In the genomic region with DNA sequence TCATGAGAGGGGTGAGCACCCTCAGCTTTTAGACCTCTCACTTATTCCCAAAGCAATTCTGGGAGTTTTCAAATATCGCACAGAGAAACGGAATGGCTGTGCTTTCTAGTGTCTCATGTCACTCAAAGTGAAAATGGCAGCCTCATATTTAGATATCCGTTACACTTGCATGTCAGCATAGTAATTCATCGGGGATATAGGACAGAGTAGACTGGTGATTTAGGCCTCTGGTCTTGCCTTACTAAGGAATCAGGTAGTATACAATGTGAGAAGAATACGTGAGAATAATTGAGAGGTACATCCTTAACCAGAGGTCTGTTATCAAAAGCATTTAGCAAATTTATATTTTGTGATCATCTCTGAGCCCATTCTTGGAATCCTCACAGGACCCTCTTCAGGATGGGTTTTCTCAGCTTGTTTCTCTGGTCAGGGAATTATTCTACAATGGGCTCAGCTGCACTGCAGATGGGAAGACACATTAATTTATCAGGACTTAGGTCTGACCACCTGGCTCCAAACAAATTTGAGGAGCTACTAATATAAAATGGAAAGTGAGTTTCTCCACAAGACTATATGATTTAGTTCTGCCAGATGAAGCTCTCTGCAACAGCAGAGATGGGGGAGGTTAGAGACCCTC, we compare ENCODE assay signal across 22 mouse cellular contexts.
DNase-seq lines count a peak whose midpoint lies in the region; ATAC-seq lines count a peak whose summit lies in the region.
"Had no signal": no experiment of that assay in that cellular context is flagged by ENCODE, and none has a peak within 500 bp of the region (broad histone marks: within the 10 kb centered on the region; RNA-seq: fewer than 3 reads in every experiment).

No protein-coding gene starts in this region.

- no peaks in the 10 kb centered on the region for H3K9me3 ChIP-seq in forebrain, embryonic 12.5 days
- no peaks in the 10 kb centered on the region for H3K9me3 ChIP-seq in forebrain, embryonic 16.5 days (ENCODE audit: control insufficient read depth, low read length)
- no peaks in the 10 kb centered on the region for H3K9me3 ChIP-seq in hindbrain, embryonic 13.5 days
- no peaks in the 10 kb centered on the region for H3K9me3 ChIP-seq in hindbrain, embryonic 10.5 days
- H3K9me3 ChIP-seq in midbrain, embryonic 13.5 days = no peaks in the 10 kb centered on the region
- no peaks in the 10 kb centered on the region for H3K9me3 ChIP-seq in midbrain, embryonic 16.5 days (replicated peaks; ENCODE audit: control insufficient read depth, low read length, poor library complexity, severe bottlenecking)
- no peaks in the 10 kb centered on the region for H3K9me3 ChIP-seq in midbrain, embryonic 15.5 days
- H3K9me3 ChIP-seq: embryonic facial prominence, embryonic 13.5 days; forebrain, embryonic 15.5 days; G1E; heart, embryonic 10.5 days had no signal

- no peak overlapping the region for H3K27ac ChIP-seq in forebrain, embryonic 12.5 days
- no peak overlapping the region for H3K27ac ChIP-seq in forebrain, embryonic 16.5 days (ENCODE audit: low read length)
- peak overlapping the region; percentile 58; the same call in 1 of the 2 replicates for H3K27ac ChIP-seq in hindbrain, embryonic 13.5 days
- H3K27ac ChIP-seq in hindbrain, embryonic 10.5 days = no peak overlapping the region
- no peak overlapping the region for H3K27ac ChIP-seq in midbrain, embryonic 13.5 days
- no peak overlapping the region for H3K27ac ChIP-seq in midbrain, embryonic 16.5 days (ENCODE audit: low read length)
- H3K27ac ChIP-seq in midbrain, embryonic 15.5 days = no peak overlapping the region
- H3K27ac ChIP-seq: embryonic facial prominence, embryonic 13.5 days; forebrain, embryonic 15.5 days; heart, embryonic 10.5 days had no signal

- H3K4me2 ChIP-seq in forebrain, embryonic 12.5 days = no peak overlapping the region
- no peak overlapping the region for H3K4me2 ChIP-seq in forebrain, embryonic 16.5 days (ENCODE audit: low read length)
- H3K4me2 ChIP-seq in hindbrain, embryonic 13.5 days = no peak overlapping the region
- no peak overlapping the region for H3K4me2 ChIP-seq in midbrain, embryonic 13.5 days (replicated peaks)
- H3K4me2 ChIP-seq in midbrain, embryonic 16.5 days (ENCODE audit: low read length) = no peak overlapping the region
- H3K4me2 ChIP-seq in midbrain, embryonic 15.5 days = no peak overlapping the region
- H3K4me2 ChIP-seq: embryonic facial prominence, embryonic 13.5 days; forebrain, embryonic 15.5 days had no signal

- 85% methylated on average over 5 of the region's 5 CpGs for WGBS in forebrain, embryonic 12.5 days
- WGBS in forebrain, embryonic 16.5 days = 83% methylated on average over 5 of the region's 5 CpGs
- 53% methylated on average over 5 of the region's 5 CpGs for WGBS in hindbrain, embryonic 13.5 days
- 79% methylated on average over 5 of the region's 5 CpGs for WGBS in hindbrain, embryonic 10.5 days
- WGBS in midbrain, embryonic 13.5 days = 61% methylated on average over 5 of the region's 5 CpGs
- 59% methylated on average over 5 of the region's 5 CpGs for WGBS in midbrain, embryonic 16.5 days
- WGBS in midbrain, embryonic 15.5 days = 54% methylated on average over 5 of the region's 5 CpGs

- peak; percentile 69 for ATAC-seq in forebrain, embryonic 12.5 days (ENCODE audit: low FRiP score)
- ATAC-seq in forebrain, embryonic 16.5 days = no peak
- 0 out of 2 replicates have a peak, but pooled peaks have one; percentile 46 for ATAC-seq in hindbrain, embryonic 13.5 days (ENCODE audit: low FRiP score)
- ATAC-seq in midbrain, embryonic 13.5 days = peak; percentile 66
- no peak for ATAC-seq in midbrain, embryonic 16.5 days
- ATAC-seq in midbrain, embryonic 15.5 days (replicated peaks) = peak; percentile 70; the same call in 1 of the 2 replicates
- ATAC-seq: CD4-positive, CD25-positive, alpha-beta regulatory T cell, adult 4 months; forebrain, embryonic 15.5 days had no signal

- H3K9ac ChIP-seq in forebrain, embryonic 12.5 days = no peak overlapping the region
- H3K9ac ChIP-seq in forebrain, embryonic 16.5 days (replicated peaks; ENCODE audit: low read depth, low read length) = no peak overlapping the region
- no peak overlapping the region for H3K9ac ChIP-seq in hindbrain, embryonic 13.5 days
- no peak overlapping the region for H3K9ac ChIP-seq in midbrain, embryonic 13.5 days (replicated peaks)
- no peak overlapping the region for H3K9ac ChIP-seq in midbrain, embryonic 16.5 days (ENCODE audit: low read depth, low read length)
- no peak overlapping the region for H3K9ac ChIP-seq in midbrain, embryonic 15.5 days
- H3K9ac ChIP-seq: embryonic facial prominence, embryonic 13.5 days; forebrain, embryonic 15.5 days had no signal

- H3K4me3 ChIP-seq in forebrain, embryonic 12.5 days (replicated peaks) = no peak overlapping the region
- no peak overlapping the region for H3K4me3 ChIP-seq in forebrain, embryonic 16.5 days (replicated peaks; ENCODE audit: low read length)
- H3K4me3 ChIP-seq in hindbrain, embryonic 13.5 days = no peak overlapping the region
- no peak overlapping the region for H3K4me3 ChIP-seq in hindbrain, embryonic 10.5 days
- H3K4me3 ChIP-seq in midbrain, embryonic 13.5 days (replicated peaks) = no peak overlapping the region
- H3K4me3 ChIP-seq in midbrain, embryonic 16.5 days (ENCODE audit: low read depth, low read length) = no peak overlapping the region
- H3K4me3 ChIP-seq in midbrain, embryonic 15.5 days = no peak overlapping the region
- H3K4me3 ChIP-seq: embryonic facial prominence, embryonic 13.5 days; forebrain, embryonic 15.5 days; heart, embryonic 10.5 days had no signal

- no peaks in the 10 kb centered on the region for H3K27me3 ChIP-seq in forebrain, embryonic 12.5 days
- no peaks in the 10 kb centered on the region for H3K27me3 ChIP-seq in forebrain, embryonic 16.5 days (replicated peaks; ENCODE audit: control insufficient read depth, insufficient read depth, low read length)
- no peaks in the 10 kb centered on the region for H3K27me3 ChIP-seq in hindbrain, embryonic 13.5 days
- H3K27me3 ChIP-seq in hindbrain, embryonic 10.5 days (ENCODE audit: insufficient read depth, poor library complexity, severe bottlenecking) = no peaks in the 10 kb centered on the region
- H3K27me3 ChIP-seq in midbrain, embryonic 13.5 days = no peaks in the 10 kb centered on the region
- no peaks in the 10 kb centered on the region for H3K27me3 ChIP-seq in midbrain, embryonic 16.5 days (ENCODE audit: control insufficient read depth, insufficient read depth, low read depth, low read length)
- H3K27me3 ChIP-seq in midbrain, embryonic 15.5 days (replicated peaks) = no peaks in the 10 kb centered on the region
- H3K27me3 ChIP-seq: embryonic facial prominence, embryonic 13.5 days; forebrain, embryonic 15.5 days had no signal

- DNase-seq in hindbrain, embryonic 10.5 days (ENCODE audit: low spot score) = no peak
- DNase-seq: adrenal gland, adult 8-10 months; adrenal gland, postnatal 36 days; B cell, adult 2 months; cerebellum, adult 11 months; cerebellum, adult 8-10 months; cerebellum, postnatal 25 days; gastrocnemius, postnatal 10 days; heart, adult 18-20 months; heart, postnatal 10 days; heart, postnatal 4 days had no signal

- no peaks in the 10 kb centered on the region for H3K36me3 ChIP-seq in forebrain, embryonic 12.5 days (replicated peaks)
- H3K36me3 ChIP-seq in forebrain, embryonic 16.5 days (ENCODE audit: control insufficient read depth, insufficient read depth) = no peaks in the 10 kb centered on the region
- no peaks in the 10 kb centered on the region for H3K36me3 ChIP-seq in hindbrain, embryonic 13.5 days
- H3K36me3 ChIP-seq in hindbrain, embryonic 10.5 days = no peaks in the 10 kb centered on the region
- H3K36me3 ChIP-seq in midbrain, embryonic 13.5 days = no peaks in the 10 kb centered on the region
- no peaks in the 10 kb centered on the region for H3K36me3 ChIP-seq in midbrain, embryonic 16.5 days (ENCODE audit: control insufficient read depth, insufficient read depth, low read length)
- H3K36me3 ChIP-seq in midbrain, embryonic 15.5 days (replicated peaks) = no peaks in the 10 kb centered on the region
- H3K36me3 ChIP-seq: embryonic facial prominence, embryonic 13.5 days; forebrain, embryonic 15.5 days; G1E; heart, embryonic 10.5 days had no signal

- H3K4me1 ChIP-seq in forebrain, embryonic 12.5 days = no peaks in the 10 kb centered on the region
- no peaks in the 10 kb centered on the region for H3K4me1 ChIP-seq in forebrain, embryonic 16.5 days (replicated peaks; ENCODE audit: control insufficient read depth, insufficient read depth, low read length)
- H3K4me1 ChIP-seq in hindbrain, embryonic 13.5 days (replicated peaks) = peaks cover 5% of the 10 kb centered on the region; the same call in 1 of the 2 replicates
- no peaks in the 10 kb centered on the region for H3K4me1 ChIP-seq in hindbrain, embryonic 10.5 days (replicated peaks)
- H3K4me1 ChIP-seq in midbrain, embryonic 13.5 days (replicated peaks) = 0 out of 2 replicates have a peak, but pooled peaks cover 6% of the 10 kb centered on the region
- H3K4me1 ChIP-seq in midbrain, embryonic 16.5 days (ENCODE audit: control insufficient read depth, insufficient read depth, low read length) = no peaks in the 10 kb centered on the region
- no peaks in the 10 kb centered on the region for H3K4me1 ChIP-seq in midbrain, embryonic 15.5 days
- H3K4me1 ChIP-seq: embryonic facial prominence, embryonic 13.5 days; forebrain, embryonic 15.5 days; heart, embryonic 10.5 days had no signal

Comparison
In these comparisons a context has a peak if more than half of its experiments do, and no peak if none do; other contexts are left out.
1. ATAC-seq: peak in forebrain, embryonic 12.5 days (single experiment), hindbrain, embryonic 13.5 days (single experiment), midbrain, embryonic 13.5 days (single experiment) and midbrain, embryonic 15.5 days (single experiment); none in forebrain, embryonic 16.5 days (single experiment) and midbrain, embryonic 16.5 days (single experiment).